Mouse (Mus musculus): Measurements from ENCODE around the gene Slc7a8. TPM values are rescaled to one million over a fixed set of nuclear protein-coding genes. Genes with fewer than 3 reads are reported as not detected.

Gene Slc7a8
- total RNA-seq, 1 experiment, result 0.36 TPM

- in situ Hi-C loops (cut with MboI; ENCODE audit: low sequenced_read_pairs in 2 of 2, unreplicated experiment in 2 of 2), result no loop called here
These were observed 80.4 kb downstream of the Slc7a8 start for GRCm38 (mm10) chr14:54701298-54701697.

GRCm38 (mm10) chr14:54699586-54699985 lies 82.2 kb downstream of the Slc7a8 start:
- Histone ChIP-seq H3K4me1 (ENCODE audit: control insufficient read depth in 2 of 2, insufficient read depth in 2 of 2, low read length in 2 of 2, poor library complexity in 1 of 2) (no peaks in the 10 kb centered on the region), H3K4me3 (ENCODE audit: insufficient read depth in 1 of 2, low read depth in 1 of 2, low read length in 2 of 2, poor library complexity in 1 of 2, severe bottlenecking in 1 of 2) (no peak overlapping the region), H3K9ac (ENCODE audit: insufficient read depth, low read depth, low read length, poor library complexity, severe bottlenecking) (no peak overlapping the region), H3K36me3 (ENCODE audit: control insufficient read depth, insufficient read depth, low read length, poor library complexity, severe bottlenecking) (no peaks in the 10 kb centered on the region), H3K27ac (ENCODE audit: insufficient read depth, low read depth, low read length, poor library complexity, severe bottlenecking) (no peak overlapping the region), H3K9me3 (ENCODE audit: control insufficient read depth, insufficient read depth, low read depth, low read length) (no peaks in the 10 kb centered on the region)
- no peak for TF ChIP-seq ZC3H11A (IDR thresholded peaks at IDR 0.05; ENCODE audit: borderline replicate concordance, low read depth, low read length)
- TF ChIP-seq HCFC1 (IDR thresholded peaks at IDR 0.05; ENCODE audit: borderline replicate concordance, insufficient read depth, low read length), result no peak
- TF ChIP-seq MAFK (IDR thresholded peaks at IDR 0.05; ENCODE audit: insufficient read depth, low read depth, low read length), result no peak
- no peak for TF ChIP-seq ZNF384 (IDR thresholded peaks at IDR 0.05; ENCODE audit: low read depth, low read length)
- no peak for TF ChIP-seq CHD2 (IDR thresholded peaks at IDR 0.05; ENCODE audit: low read depth, low read length)
- DNase-seq (ENCODE audit: low read depth, low spot score), result no peak
- in situ Hi-C loops (cut with MboI; ENCODE audit: low sequenced_read_pairs in 2 of 2, unreplicated experiment in 2 of 2), result no loop called here

More at GRCm38 (mm10) chr14:54701298-54701697, 80.4 kb downstream of the Slc7a8 start:
- H3K9me3 ChIP-seq (ENCODE audit: control insufficient read depth, insufficient read depth, low read depth, low read length), result no peaks in the 10 kb centered on the region
- no peak for TF ChIP-seq HCFC1 (IDR thresholded peaks at IDR 0.05; ENCODE audit: borderline replicate concordance, insufficient read depth, low read length)
- no peak; the same call in 1 of the 2 replicates for TF ChIP-seq ZC3H11A (IDR thresholded peaks at IDR 0.05; ENCODE audit: borderline replicate concordance, low read depth, low read length)
- TF ChIP-seq CHD2 (IDR thresholded peaks at IDR 0.05; ENCODE audit: low read depth, low read length), result no peak
- no peak for TF ChIP-seq MAFK (IDR thresholded peaks at IDR 0.05; ENCODE audit: insufficient read depth, low read depth, low read length)
- no peak for TF ChIP-seq ZNF384 (IDR thresholded peaks at IDR 0.05; ENCODE audit: low read depth, low read length)
- no peak overlapping the region for H3K27ac ChIP-seq (ENCODE audit: insufficient read depth, low read depth, low read length, poor library complexity, severe bottlenecking)
- no peaks in the 10 kb centered on the region; a peak in 1 of 4 replicates for H3K4me1 ChIP-seq (ENCODE audit: control insufficient read depth in 2 of 2, insufficient read depth in 2 of 2, low read length in 2 of 2, poor library complexity in 1 of 2)
- H3K9ac ChIP-seq (ENCODE audit: insufficient read depth, low read depth, low read length, poor library complexity, severe bottlenecking), result no peak overlapping the region
- DNase-seq (ENCODE audit: low read depth, low spot score), result peak; percentile 75
- H3K4me3 ChIP-seq (ENCODE audit: insufficient read depth in 1 of 2, low read depth in 1 of 2, low read length in 2 of 2, poor library complexity in 1 of 2, severe bottlenecking in 1 of 2), result no peak overlapping the region
- H3K36me3 ChIP-seq (ENCODE audit: control insufficient read depth, insufficient read depth, low read length, poor library complexity, severe bottlenecking), result no peaks in the 10 kb centered on the region

- no peak for TF ChIP-seq HCFC1 (IDR thresholded peaks at IDR 0.05; ENCODE audit: borderline replicate concordance, insufficient read depth, low read length)
- no peak for TF ChIP-seq ZNF384 (IDR thresholded peaks at IDR 0.05; ENCODE audit: low read depth, low read length)
- no peak for TF ChIP-seq ZC3H11A (IDR thresholded peaks at IDR 0.05; ENCODE audit: borderline replicate concordance, low read depth, low read length)
- TF ChIP-seq CHD2 (IDR thresholded peaks at IDR 0.05; ENCODE audit: low read depth, low read length), result no peak
- no peak for TF ChIP-seq MAFK (IDR thresholded peaks at IDR 0.05; ENCODE audit: insufficient read depth, low read depth, low read length)
- H3K9ac ChIP-seq (ENCODE audit: insufficient read depth, low read depth, low read length, poor library complexity, severe bottlenecking), result no peak within 1 kb of the TSS
- DNase-seq (ENCODE audit: low read depth, low spot score), result no peak
- H3K36me3 ChIP-seq (ENCODE audit: control insufficient read depth, insufficient read depth, low read length, poor library complexity, severe bottlenecking), result peaks cover 3% of the 10 kb centered on the region; the same call in 1 of the 2 replicates
- no peaks in the 10 kb centered on the region for H3K4me1 ChIP-seq (ENCODE audit: control insufficient read depth in 2 of 2, insufficient read depth in 2 of 2, low read length in 2 of 2, poor library complexity in 1 of 2)
- no peak within 1 kb of the TSS for H3K27ac ChIP-seq (ENCODE audit: insufficient read depth, low read depth, low read length, poor library complexity, severe bottlenecking)
- no peaks in the 10 kb centered on the region for H3K9me3 ChIP-seq (ENCODE audit: control insufficient read depth, insufficient read depth, low read depth, low read length)
- in situ Hi-C loops (cut with MboI; ENCODE audit: low sequenced_read_pairs in 2 of 2, unreplicated experiment in 2 of 2), result no loop called here
- peak within 1 kb of the TSS in 1 of 2 experiments; percentile 5; a peak in 1 of 4 replicates for H3K4me3 ChIP-seq (ENCODE audit: insufficient read depth in 1 of 2, low read depth in 1 of 2, low read length in 2 of 2, poor library complexity in 1 of 2, severe bottlenecking in 1 of 2)
These were observed 83.0 kb downstream of the Slc7a8 start, which contains the start of gene Gm29776 for GRCm38 (mm10) chr14:54698733-54699132. Gene Gm29776 (minus strand): TSS chr14:54698833.

- no peak for DNase-seq (ENCODE audit: low read depth, low spot score)
- H3K36me3 ChIP-seq (ENCODE audit: control insufficient read depth, insufficient read depth, low read length, poor library complexity, severe bottlenecking), result peaks cover 6% of the 10 kb centered on the region
- H3K9me3 ChIP-seq (ENCODE audit: control insufficient read depth, insufficient read depth, low read depth, low read length), result no peaks in the 10 kb centered on the region
- H3K4me3 ChIP-seq (ENCODE audit: insufficient read depth in 1 of 2, low read depth in 1 of 2, low read length in 2 of 2, poor library complexity in 1 of 2, severe bottlenecking in 1 of 2), result no peak overlapping the region
- H3K4me1 ChIP-seq (ENCODE audit: control insufficient read depth in 2 of 2, insufficient read depth in 2 of 2, low read length in 2 of 2, poor library complexity in 1 of 2), result no peaks in the 10 kb centered on the region
- H3K27ac ChIP-seq (ENCODE audit: insufficient read depth, low read depth, low read length, poor library complexity, severe bottlenecking), result no peak overlapping the region
- TF ChIP-seq HCFC1 (IDR thresholded peaks at IDR 0.05; ENCODE audit: borderline replicate concordance, insufficient read depth, low read length) (no peak), CHD2 (IDR thresholded peaks at IDR 0.05; ENCODE audit: low read depth, low read length) (no peak), ZC3H11A (IDR thresholded peaks at IDR 0.05; ENCODE audit: borderline replicate concordance, low read depth, low read length) (no peak), ZNF384 (IDR thresholded peaks at IDR 0.05; ENCODE audit: low read depth, low read length) (no peak), MAFK (IDR thresholded peaks at IDR 0.05; ENCODE audit: insufficient read depth, low read depth, low read length) (no peak)
- H3K9ac ChIP-seq (ENCODE audit: insufficient read depth, low read depth, low read length, poor library complexity, severe bottlenecking), result no peak overlapping the region
- in situ Hi-C loops (cut with MboI; ENCODE audit: low sequenced_read_pairs in 2 of 2, unreplicated experiment in 2 of 2), result no loop called here
These were observed 85.0 kb downstream of the Slc7a8 start for GRCm38 (mm10) chr14:54696752-54697151.

Data from ES-E14 (cell line).